Mouse (Mus musculus): Measurements from ENCODE around the gene Ankrd52.

Gene Ankrd52

GRCm38 (mm10) chr10:128441324-128442119, 64.6 kb downstream of the Ankrd52 start:
- DNase-seq = no peak

- DNase-seq = no peak
These were observed 65.8 kb downstream of the Ankrd52 start for GRCm38 (mm10) chr10:128442718-128443117.

- no peak for DNase-seq
These were observed 67.4 kb downstream of the Ankrd52 start for GRCm38 (mm10) chr10:128444354-128444753.

GRCm38 (mm10) chr10:128445407-128445806, 68.5 kb downstream of the Ankrd52 start:
- DNase-seq = peak in 1 of 2 experiments; percentile 8

- DNase-seq = no peak
These were observed 74.1 kb downstream of the Ankrd52 start for GRCm38 (mm10) chr10:128451014-128451413.

- no peak for DNase-seq
These were observed 77.6 kb downstream of the Ankrd52 start for GRCm38 (mm10) chr10:128454471-128454870.

GRCm38 (mm10) chr10:128455280-128455679, 78.4 kb downstream of the Ankrd52 start:
- peak; percentile 77 to 83 for DNase-seq

- peak in 1 of 2 experiments; percentile 21 for DNase-seq
These were observed 80.8 kb downstream of the Ankrd52 start for GRCm38 (mm10) chr10:128457676-128458075.
